Mouse (Mus musculus): ENCODE data around the gene Arl15.

The Arl15 gene

DNA sequence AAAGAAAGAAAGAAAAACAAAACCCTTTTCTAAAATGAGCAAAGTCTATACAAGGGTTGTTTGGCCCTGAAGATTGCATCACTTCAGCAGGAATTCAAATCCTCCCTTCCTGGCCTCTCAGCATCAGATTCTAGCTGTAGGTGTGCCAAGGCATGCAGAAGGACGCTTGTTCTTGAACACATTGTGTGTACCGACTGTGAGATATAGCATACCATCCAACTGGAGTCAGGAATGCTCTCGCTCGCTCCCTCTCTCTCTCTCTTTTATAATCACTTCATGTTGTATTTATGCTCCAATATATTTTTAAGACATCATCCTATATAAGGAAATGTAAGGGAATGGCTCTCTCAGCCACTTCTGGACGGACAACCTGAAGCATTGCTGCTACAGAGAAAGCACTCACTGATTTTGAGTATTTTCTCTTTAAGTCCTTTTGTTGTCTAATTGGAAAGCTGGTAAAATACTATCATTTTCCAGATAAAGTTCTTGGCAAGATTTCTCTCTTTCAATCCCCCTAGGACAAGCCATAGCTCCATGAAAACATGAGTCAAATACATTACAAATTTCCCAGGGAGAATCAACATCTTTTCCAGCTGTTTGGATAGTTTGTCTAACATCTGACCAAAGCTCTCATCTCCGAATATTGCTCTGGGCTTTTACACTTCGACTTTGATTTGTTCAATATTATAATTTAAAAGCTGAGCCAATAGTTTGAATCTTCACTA lies 300.0 kb downstream of the Arl15 start:
- DNase-seq (ENCODE audit: low read depth, low spot score): no peak

GRCm38 (mm10) chr13:114095440-114095839 lies 301.1 kb downstream of the Arl15 start:
- DNase-seq (ENCODE audit: low read depth, low spot score): no peak

GRCm38 (mm10) chr13:114096386-114096785 lies 302.1 kb downstream of the Arl15 start:
- no peak for DNase-seq (ENCODE audit: low read depth, low spot score)

- DNase-seq (ENCODE audit: low read depth, low spot score): no peak
Observed at GRCm38 (mm10) chr13:114101155-114101554, 306.9 kb downstream of the Arl15 start.

DNA sequence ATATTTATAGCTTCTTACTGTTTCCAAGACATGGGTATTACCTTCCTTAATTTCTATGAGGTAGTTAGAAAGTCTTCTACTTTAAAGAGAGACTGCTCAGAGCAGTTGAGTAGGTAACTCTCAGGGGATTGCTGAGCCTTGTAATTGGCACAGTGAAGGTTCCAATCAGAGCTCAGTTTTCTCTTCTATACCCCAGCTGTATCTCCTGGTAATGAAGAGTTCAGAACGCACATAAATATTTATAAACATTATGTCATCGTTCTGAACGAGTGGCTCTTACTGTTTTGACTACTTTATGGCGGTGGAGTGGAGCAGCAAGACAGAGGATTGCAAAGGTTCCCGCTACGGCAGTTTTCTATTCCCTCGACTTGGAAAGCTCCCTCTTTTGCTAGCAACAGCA lies 311.8 kb downstream of the Arl15 start:
- no peak for DNase-seq (ENCODE audit: low read depth, low spot score)

- no peak for DNase-seq (ENCODE audit: low read depth, low spot score)
Observed at GRCm38 (mm10) chr13:114107499-114107898, 313.2 kb downstream of the Arl15 start.

GRCm38 (mm10) chr13:114109441-114109840 lies 315.1 kb downstream of the Arl15 start:
- no peak for DNase-seq (ENCODE audit: low read depth, low spot score)

DNA sequence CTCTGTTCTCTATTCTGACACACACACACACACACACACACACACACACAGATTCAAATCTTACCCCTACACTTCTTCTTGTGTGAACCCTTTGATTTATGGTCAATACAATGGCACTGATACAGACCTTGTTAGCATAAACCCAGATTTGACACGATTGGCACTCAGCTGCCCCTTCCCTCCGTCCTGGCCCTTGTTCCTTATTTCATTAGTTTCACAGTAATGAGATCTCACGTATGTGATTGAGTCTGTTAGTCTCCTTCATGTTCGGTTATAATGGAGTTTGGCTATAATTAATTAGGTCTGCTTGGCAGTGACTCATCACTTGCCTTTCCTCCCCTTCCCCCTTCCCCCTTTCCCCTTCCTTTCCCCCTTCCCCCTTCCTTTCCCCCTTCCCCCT lies 315.5 kb downstream of the Arl15 start:
- no peak for DNase-seq (ENCODE audit: low read depth, low spot score)

- DNase-seq (ENCODE audit: low read depth, low spot score): no peak
Observed at GRCm38 (mm10) chr13:114113516-114113915, 319.2 kb downstream of the Arl15 start.

- no peak for DNase-seq (ENCODE audit: low read depth, low spot score)
Observed at GRCm38 (mm10) chr13:114114586-114114985, 320.3 kb downstream of the Arl15 start.

- DNase-seq (ENCODE audit: low read depth, low spot score): no peak
Observed at GRCm38 (mm10) chr13:114115106-114115505, 320.8 kb downstream of the Arl15 start.

GRCm38 (mm10) chr13:114118104-114118830 lies 324.0 kb downstream of the Arl15 start:
- no peak for DNase-seq (ENCODE audit: low read depth, low spot score)

- DNase-seq (ENCODE audit: low read depth, low spot score): no peak
Observed at GRCm38 (mm10) chr13:114119816-114120215, 325.5 kb downstream of the Arl15 start.

- DNase-seq (ENCODE audit: low read depth, low spot score): no peak
Observed at GRCm38 (mm10) chr13:114121591-114121990, 327.3 kb downstream of the Arl15 start.

GRCm38 (mm10) chr13:114123391-114123790 lies 329.1 kb downstream of the Arl15 start:
- no peak for DNase-seq (ENCODE audit: low read depth, low spot score)

DNA sequence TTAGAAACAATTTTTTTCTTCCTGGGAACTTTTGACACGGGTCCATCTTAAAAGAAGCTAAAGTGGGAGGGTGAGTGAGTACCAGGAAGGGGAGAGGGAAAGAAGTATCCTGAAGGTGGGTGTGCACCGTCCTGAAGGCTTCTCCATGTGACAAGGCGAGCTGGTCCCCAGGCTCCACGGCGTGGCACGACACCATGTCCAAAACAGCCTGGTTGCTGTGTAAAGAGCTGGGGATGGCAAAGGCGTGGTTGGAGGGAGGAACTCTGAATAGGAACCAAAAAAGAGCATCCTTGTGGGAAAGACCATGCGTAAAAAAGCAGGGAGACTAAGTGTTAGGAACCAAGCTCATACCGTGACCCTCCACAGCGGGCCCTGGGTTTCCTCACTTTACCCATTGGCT lies 330.1 kb downstream of the Arl15 start:
- DNase-seq (ENCODE audit: low read depth, low spot score): no peak

DNA sequence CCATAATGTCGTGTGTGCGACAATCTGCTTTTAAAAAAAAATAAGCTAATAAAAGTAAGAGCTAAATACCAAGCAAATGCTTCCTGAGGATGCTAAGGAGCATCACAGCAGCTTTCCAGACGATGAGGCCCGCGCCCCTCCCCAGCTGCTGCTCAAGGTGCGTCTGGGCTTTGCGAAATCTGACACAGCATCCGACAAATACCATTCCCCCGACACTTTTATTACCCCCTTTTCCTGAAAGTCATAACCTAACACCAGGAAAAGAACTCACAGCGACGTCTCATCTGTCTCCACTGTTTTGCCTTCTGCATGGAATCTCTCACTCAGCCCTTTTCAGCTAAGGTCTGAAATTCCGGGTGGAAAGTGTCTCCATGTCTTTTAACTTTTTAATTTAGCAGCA lies 330.7 kb downstream of the Arl15 start:
- no peak for DNase-seq (ENCODE audit: low read depth, low spot score)

DNA sequence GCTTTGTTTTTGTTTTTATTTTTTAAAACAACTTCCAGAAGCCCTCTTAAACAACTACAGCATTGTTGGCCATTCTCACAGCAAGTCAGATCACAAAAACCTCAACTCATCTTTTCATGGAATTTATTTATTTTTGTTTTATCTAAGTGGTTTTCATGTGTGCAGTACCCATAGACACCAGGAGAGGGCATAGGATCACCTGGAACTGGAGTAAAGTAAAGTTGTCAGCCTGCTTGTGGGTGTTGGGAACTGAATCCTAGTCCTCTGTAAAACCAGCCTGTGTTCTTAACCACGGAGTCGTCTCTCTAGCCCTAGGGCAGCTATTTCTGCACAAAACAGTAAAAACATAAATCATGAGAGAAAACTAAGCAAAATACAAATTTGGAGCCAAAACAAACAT lies 334.1 kb downstream of the Arl15 start:
- no peak for DNase-seq (ENCODE audit: low read depth, low spot score)

GRCm38 (mm10) chr13:114129986-114130385 lies 335.7 kb downstream of the Arl15 start:
- no peak for DNase-seq (ENCODE audit: low read depth, low spot score)

DNA sequence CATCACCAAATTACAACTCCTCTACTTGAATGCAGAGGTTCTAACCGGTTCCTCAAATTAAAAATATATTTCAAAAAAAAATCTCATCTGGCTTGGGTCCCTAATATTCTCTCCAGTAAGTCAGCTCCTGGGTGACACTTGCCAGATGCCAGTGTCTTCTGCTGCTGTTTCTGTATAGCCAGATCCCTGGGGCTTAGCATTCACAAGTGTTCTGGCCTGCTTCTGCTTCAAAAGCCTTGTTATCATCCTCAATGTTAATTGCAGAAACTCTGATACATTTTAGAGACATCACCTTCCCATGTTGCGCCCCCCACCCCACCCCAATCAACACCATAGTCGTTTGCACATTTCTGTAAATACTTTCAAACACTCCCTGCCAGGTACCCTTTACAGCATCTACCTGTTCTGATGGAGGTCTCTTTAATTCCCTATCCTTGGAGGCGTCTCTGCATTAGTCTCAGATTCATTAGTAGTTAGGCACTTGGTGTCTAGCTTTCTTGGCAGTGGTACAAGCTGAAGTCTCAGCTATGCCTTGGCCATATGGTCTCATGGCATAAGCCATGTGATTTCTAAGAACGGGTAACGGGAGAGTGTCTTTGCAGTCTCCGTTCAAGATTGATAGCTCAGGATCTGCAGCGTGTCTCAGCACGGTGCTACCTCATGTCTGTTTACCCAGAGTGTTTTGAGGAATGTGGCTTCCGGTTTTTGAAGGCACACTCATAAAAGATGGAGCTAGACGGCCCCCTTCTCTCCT lies 336.4 kb downstream of the Arl15 start:
- DNase-seq (ENCODE audit: low read depth, low spot score): peak; percentile 45

GRCm38 (mm10) chr13:114138921-114139320 lies 344.6 kb downstream of the Arl15 start:
- peak; percentile 43 for DNase-seq (ENCODE audit: low read depth, low spot score)

DNA sequence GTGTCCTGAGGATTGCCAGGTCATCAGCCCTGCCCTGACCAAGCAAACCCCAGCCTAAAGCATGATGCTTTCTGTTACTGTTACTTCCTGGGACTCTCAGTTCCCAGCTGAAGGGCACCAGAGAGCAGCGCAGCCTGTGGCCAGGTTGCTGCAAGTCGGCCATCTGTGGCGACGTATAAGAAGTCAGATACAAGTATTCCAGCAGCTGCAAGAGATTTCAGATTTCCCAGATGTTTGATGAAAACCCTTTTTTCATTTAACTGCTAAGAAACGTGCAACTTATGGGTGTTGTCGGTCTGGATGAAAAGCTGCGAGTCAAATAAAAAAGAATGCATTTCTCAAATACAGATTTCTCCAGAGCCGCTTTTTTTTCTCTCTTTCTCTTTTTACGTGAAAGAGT lies 345.3 kb downstream of the Arl15 start:
- no peak for DNase-seq (ENCODE audit: low read depth, low spot score)

Data from brain, embryonic 18.5 days (tissue).